Mouse (Mus musculus) gastrocnemius, postnatal 25 days (tissue): Measurements from ENCODE around the gene Cryz. TPM values are rescaled to one million over a fixed set of nuclear protein-coding genes. Genes with fewer than 3 reads are reported as not detected.

Experiments
- DNase-seq: peaks from one replicate; pipeline ENCODE4 v3.0.0; 2022
- long read RNA-seq, 2 experiments: library from polyadenylated mRNA; stranded (forward); transcript quantifications; one replicate each; pipeline ENCODE4 v2.0.0; 2021
- total RNA-seq, 2 experiments: library from RNA; stranded (reverse); gene quantifications; 1 replicate in 1 of 2; 2 replicates in 1 of 2; pipeline ENCODE4 v1.2.3; 2021

Cryz gene
- total RNA-seq, result 10 to 100 TPM; 10.9 to 12.1 TPM
- long read RNA-seq, experiment 1, transcript Cryz-208 (9 exons, 2,505 nt), result major isoform, 6 of 13 reads
- long read RNA-seq, experiment 1, partial matches to known transcripts, result 2 of 13 reads
- long read RNA-seq, experiment 1, other reads (novel, unspliced or antisense), result 4 of 13 reads
- long read RNA-seq, experiment 2, transcript Cryz-208 (9 exons, 2,505 nt), result major isoform, 12 of 15 reads
- long read RNA-seq, experiment 2, partial matches to known transcripts, result 0 of 15 reads
- long read RNA-seq, experiment 2, other reads (novel, unspliced or antisense), result 3 of 15 reads

DNA sequence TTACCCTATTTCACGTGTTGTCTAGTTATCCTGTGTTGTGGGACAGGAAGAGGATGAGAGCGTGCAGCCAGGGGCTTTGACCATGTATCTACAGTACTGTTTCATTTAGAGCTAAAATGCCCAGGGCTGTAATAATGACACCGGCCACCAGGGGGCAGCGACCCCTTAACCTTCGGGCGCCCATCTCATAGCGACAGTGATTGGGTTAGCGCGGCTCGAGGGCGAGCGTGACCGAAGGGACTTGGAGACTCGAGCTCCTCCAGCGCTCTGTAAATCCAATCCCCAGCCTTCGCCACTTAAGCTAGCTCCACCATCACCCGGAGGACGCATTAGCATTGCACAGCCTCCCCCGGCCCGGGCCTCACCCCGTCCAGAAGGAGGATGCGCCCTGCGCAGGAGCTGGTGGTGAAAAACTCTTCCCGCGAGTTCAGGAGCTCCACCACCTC lies at the start of gene Cryz:
Cryz (plus strand) TSS at position 224 of the 446 bp plus-strand sequence.
- peak; percentile 75 for DNase-seq

DNA sequence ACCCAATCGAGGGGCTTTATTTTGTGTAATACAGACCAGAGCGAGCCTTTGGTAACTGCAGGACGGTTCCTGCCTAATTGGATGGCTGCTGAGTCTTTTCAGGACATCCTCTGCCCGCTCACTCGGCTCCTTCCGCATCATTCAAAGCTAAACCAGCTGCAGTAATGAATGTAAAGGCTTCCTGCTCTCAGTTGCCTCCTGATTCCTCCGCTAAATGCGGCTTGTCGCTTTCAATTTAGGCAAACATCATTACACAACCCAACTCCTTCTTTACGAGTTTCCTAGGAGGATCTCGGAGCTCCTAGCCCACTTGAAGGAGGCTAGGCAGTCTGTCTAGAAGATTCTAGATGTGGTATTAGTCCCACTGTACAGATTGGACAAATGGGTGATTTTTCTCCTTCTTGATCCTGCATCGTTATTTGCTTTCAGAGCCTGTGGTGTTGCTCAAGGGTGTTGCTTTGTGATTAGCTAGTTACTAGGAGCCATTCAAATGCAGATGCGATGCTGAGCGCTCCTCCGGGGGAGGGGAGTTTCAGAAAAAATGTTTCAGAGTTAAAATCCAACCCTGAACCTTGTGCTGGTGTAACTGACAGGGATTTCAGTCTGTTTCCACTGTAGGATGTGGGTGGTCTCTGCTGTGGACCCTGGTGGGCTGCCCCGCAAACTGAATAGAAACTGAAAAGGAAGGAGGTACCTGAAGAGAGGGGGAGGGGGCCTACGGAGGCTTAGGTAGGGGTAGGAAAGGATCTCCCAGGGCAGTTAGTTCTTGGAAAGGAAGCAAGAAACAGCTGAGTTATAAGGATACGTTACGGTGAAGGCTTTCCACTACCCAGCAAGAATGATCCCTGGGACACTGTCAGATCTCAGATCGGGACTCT lies 48.7 kb upstream of the Cryz start:
- no peak for DNase-seq

DNA sequence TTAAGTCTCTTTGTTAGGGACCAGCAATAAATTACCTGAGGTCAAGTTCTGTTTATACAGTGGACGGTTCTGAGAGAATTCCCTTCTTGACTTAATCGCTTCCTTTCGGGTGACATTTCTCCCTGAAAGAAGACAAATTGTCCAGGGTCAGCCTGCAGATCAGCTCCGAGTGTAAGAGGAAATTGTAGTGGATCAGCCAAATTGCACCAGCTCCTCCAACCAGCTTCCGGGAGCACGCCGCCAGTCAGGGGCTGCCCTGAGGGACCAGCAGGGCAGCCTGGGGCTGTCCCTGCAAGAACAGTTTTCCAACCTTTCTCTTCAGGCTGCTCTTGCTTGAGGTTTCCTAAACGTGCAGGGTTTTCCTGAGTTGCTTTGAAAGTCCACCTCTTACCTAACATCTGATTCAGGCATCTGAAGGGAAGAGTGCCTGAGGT lies 47.6 kb upstream of the Cryz start:
- no peak for DNase-seq

DNA sequence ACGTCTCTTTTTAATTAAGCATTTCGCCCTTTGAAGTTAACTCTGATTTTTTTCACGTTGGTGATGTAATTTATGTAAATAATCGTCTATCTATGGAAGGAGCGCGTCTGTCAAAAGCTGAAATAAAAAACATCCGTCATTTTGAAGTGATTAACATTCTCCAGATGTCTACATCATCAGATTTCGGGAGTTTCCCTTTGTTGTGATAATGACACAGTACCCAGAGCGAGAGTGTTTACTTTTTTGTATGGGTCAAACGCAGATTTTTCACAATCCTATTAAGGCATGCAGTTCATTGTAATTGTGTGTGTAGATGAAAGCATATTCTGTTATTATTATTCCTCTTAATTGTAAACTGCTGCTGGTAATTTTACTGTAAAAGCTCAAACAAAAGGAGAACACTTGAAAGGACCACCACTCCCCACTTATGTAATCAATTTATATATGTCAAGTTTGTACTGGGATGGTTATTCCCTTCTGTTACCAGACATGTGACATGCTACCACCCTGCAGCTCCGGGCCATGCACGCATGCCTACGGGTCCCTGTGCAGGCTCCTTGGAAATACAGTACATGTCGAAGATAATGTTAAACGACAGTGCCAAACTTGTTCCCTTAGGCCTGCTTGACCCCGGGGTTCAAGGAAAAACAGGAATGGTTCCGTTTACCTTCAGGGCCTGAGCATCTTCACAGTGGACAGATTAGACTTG lies 46.0 kb upstream of the Cryz start:
- DNase-seq, result no peak

DNA sequence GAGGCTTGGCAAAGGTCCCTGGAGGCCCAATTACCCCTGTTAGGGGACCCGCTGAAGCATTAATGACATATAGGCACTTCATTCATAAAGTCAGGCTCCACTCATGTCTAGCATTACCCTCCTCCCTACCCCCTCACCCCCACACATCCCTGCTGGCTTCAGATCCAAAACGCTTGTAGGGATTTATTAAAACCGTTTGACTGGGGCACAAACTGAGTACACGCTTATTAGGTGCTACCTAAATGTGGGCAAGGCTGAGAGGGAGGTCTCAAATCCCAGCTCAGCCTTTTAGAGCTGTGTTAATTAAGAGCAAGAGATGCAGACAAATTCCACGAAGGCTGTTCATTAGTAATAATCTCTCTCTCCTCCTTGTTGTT lies 45.5 kb upstream of the Cryz start:
- DNase-seq, result no peak

DNA sequence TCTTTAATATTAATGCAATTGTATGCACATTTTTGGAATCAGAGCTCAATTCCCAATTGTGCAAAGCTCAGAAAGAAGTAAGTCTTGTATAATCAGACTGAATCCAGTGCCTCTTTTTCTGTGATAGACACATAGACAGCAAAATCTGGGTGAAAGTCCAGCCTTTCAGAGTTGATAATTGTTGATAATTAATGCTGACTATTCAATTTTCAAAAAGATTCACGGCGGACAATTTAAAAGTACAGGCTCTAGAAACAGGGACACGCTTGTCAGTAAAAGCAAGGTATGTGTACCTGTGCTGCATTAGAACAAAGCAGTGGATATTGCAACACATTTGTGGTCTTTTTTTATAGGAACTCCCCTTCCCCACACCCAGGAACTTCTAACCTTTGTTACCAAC lies 34.3 kb upstream of the Cryz start:
- DNase-seq, result no peak

DNA sequence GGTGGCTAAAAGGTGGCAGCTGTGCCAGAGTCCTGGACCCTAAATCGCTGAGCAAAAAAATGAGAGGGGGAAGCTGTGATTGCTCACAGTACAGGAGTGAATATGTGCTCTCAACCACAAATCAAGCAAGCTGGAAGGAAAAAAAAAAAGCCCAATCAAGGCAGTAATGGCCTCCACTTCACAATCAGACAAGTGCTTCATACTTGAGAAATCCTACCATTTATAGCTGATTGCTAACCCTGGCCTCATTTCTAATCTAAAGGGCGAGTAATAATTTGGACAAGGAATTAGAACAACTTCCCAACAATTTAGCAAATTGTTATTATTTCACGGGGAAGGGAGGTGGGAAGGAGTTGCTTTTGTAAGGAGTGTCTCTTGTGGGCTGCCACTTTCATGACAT lies 31.1 kb upstream of the Cryz start:
- DNase-seq, result no peak

DNA sequence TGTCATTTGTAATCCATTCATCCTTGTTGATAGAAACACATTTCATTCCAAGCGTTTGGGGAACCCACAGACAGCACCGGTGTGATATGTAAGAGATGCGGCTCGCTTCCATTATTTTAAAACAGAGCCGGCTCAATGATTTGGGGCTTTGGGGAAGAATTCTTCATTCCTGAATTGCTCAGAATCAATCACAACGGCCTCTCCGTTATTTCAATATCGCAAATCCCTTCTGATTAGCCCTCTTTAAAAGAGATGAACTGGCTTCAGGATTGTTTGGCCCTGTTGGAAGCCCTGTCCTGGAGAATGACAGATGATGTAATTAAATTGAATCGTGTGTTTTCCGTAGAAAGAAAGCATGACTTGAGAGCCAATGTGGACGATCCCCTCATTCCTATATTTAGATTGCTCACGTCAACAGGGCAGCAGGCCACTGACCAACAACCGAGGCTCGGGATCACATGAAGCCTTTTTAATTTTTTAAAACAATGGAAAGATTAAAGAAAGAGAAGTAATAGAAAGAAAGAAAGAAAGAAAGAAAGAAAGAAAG lies 26.4 kb upstream of the Cryz start:
- DNase-seq, result no peak

DNA sequence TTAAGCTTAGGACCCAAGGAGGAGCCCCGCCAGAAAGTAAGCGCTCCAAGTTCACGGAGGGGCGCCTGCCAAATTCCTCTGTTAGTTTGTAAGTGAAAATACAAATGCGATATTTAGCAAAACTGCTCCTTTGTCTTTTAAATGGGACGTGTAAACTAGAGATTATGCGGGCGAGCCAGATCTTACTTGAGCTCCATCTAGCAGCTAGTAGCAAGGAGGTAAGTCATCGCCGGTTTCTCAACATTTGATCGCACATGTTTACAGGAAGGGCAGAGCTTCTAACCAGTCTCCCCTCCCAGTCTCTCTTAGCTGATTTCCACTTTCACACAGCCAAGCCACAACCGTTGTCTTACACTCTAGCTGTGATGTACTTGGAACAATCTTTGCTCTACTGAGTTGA lies 25.7 kb upstream of the Cryz start:
- DNase-seq, result peak; percentile 8

DNA sequence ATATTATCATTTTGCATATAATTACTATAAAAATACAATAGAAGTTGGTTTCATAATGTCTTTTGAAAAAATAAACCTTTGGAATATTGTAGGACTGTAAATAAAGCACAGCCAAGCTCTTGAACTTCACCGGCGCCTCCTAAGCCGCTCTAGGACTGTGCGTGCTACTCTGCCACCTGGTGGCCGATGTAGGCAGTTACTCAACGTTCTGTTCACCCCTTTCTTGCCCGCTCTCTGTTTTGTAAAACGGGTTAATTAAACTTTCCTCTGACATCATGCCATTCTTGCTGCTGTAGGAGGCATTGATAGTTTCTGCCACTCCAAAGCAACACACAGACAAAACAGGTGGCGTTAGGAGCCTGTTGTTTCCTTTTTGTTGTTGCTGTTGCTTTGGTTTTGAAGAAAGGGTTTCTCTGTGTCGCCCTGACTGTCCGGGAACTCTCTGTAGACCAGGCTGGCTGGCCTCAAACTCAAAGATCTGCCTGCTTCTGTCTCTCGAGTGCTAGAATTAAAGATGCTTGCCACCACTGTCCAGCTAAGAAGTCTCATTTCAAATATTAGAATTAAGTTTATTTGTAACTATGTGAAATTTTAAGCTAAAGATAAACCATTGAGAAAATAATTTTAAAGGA lies 24.1 kb upstream of the Cryz start:
- DNase-seq, result peak; percentile 17

DNA sequence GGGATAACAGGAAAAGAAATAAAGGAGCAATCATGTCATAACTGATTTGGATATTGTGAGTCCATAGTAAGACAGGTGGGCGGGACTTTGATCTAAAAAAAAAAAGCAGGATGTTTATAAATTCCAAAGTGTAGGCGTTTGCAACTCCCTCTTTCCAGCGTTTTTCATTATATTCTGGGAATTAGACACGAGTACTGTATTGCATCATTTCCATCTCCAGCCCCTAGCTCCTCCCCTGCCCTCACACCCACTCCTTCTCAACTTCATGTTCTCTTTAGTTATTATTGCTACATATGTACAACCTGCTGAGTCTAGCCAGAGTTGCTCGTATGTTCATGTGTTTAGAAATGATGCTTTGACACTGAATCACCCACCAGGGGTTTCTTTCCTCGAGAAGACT lies 22.8 kb upstream of the Cryz start:
- no peak for DNase-seq

DNA sequence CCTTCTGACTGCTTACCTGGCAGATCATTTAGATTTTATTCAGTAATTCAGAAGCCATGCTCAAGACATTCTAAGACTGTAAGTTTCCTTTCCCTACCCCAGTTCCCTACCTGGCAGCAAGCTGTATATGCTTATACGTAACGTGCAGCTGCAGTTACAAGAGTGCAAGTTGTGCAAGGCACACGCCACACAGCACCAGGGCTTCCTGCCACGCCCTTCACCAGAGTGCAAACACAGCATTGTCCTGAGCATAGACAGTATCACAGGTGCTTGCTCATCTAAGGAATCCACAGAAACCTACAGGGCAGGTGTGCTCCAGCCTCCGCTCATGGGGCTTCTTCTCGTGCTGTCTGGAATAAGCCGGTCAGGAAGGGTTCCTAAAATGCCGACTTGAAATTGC lies 18.6 kb upstream of the Cryz start:
- no peak for DNase-seq

DNA sequence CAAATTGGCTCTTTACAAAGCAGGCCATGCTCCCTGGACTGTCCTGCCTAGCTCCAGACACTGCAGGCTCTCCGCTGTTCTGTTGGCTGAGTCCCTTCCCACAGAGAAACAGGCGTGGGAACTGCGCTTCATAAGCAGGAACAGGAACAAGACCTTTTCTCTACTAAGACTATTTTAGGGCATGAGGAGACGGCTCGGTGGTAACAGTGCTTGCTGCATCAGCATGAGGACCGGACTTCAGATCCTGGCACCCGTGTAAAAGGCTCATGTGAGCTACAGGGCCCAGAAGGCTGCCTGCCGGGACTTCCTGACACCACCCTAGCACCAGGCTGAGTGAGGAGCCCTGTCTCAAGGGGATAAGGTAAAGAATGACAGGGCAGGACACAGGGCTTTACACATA lies 12.2 kb upstream of the Cryz start:
- no peak for DNase-seq

DNA sequence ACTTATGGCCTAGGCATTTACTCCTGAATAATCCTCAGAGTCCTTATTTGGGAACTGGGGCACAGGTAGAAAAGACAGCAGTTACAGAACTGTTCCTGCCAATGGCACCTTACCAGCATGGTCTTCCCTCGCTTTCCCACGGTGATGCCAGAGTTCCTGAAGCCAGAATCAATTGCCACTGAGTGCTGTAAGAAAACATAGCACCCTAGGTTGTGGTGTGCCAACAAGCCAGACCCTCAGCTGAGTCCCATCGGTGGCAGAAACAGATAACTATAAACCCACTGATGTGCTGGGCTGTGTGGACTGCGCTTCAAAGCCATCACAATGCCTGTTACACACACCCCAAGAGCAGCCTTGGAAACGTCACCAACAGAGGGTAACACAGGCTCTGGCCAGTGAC lies 5.5 kb upstream of the Cryz start:
- DNase-seq, result no peak

DNA sequence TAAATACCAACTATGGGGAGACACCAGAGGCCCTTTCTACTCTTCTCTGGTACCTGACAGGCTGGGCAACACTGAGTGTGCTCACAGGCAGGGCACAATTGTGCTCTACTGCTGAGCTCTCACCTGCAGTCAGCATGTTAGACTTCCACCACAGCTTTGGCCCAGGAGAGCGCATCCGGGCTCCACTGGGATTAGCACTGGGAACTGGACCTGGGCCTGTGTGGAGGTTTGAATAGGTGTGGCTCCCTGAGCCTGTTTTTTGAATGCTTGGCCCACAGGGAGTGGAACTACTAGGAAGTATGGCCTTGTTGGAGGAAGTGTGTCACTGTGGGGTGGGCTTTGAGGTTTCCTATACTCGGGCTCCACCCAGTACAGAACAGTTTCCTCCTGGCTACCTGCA lies 4.9 kb upstream of the Cryz start:
- DNase-seq, result no peak

DNA sequence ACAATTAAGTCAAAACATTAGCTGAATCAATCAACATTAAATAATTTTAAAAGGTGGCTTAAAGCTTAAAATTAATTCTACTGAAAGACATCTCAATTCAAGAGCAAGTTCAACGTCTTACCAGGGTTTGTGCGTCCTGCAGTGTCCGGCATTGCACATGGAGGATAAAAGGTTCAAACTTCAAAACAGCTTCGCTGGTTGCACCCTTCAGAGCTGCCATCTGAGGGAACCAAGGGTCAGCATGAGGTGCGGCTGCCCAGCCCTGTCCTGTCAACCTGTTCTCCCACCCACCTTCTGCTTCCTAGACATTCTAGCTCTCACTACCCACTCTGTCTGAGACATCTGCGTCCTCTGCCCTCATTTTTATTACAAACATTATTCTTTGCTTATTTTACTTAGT lies 2.9 kb upstream of the Cryz start:
- no peak for DNase-seq

DNA sequence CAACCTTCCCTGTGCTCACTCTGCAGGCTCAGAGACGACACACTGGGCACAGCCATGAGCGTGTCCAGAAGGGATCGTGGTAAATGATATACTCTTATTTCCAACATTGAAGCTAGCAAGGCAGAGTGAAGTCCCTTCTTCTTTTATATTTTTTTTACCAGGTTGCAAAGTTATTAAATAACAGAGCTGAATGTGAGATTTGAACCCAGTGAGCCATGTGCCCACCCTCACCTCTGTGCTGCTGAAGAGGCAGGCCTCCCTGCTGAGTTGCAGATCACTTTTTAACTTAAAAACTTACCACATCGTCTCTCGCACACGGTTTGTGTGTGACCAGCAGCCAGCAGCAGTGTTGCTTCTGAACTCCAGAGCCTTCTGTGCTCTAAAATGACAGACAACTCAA lies 2.4 kb upstream of the Cryz start:
- no peak for DNase-seq

DNA sequence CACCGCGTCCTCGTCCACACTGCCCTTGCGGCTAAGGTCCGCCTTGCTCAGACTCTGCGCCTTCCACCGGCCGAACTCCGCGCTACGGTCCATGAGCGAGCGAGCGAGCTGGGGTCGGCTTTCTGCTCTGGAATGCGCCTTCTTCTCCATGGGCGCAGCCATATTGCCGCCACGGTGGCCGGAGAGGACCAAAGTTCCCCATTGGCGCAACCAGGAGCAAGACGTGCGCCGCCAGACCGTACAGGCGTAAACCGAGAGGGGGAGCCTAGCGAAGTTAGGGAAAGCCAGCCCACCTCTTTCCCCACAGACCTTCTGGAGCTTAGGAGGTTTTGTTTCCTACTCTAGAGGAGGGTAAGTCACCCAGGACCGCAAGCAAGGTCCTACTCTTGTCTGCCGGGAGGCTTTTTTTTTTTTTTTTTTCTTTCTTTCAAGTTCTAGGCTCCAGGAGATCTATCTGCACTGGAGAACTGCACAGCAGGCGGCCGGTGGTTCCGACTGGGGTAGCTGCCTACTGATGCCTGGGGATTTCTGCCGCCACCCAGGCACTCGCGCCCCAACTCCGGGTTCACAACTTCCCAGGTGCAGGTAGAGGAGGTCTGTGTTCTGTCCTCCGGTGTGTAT lies 533 bp downstream of the Cryz start, which contains the start of gene Tyw3:
Tyw3 (minus strand) TSS at position 171 of the 621 bp plus-strand sequence.
- DNase-seq, result peak; percentile 93

DNA sequence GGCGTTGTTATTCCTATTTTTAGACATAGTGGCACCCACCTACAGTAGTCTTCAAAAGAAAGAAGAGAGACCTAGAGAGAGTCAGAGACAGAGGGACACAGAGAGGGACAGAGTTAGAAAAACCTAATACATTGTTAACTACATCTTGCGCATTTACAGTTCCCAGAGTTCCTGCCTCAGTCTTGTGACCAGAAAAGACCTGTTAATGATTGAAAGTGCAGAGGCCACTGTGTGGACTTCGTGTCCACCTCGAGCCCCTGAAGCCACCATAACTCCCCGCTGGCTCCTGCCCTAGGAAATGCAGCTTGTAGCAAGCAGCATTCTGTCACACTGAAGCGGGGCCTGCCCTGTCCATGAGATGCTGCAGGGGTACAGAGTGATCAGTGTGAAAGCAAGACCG lies 1.1 kb downstream of the Cryz start:
- DNase-seq, result no peak

DNA sequence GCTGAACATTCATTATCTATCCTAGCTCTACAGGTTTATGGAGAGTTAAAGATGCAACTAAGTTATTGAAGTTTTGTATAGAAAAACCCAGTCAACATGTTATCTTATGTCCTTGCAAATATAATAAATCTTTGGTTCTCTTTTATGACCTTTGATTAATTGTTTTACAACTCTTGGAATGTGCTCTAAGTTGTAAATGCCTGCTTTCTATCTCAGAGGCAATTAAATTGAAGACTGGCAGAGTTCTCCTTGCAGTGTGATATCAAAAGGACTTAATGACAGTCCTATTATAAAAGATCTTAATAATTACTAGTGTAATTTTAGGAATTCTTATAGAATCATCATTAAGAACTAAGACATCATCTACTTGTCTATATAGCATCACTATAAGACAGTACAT lies 5.6 kb downstream of the Cryz start:
- DNase-seq, result no peak

DNA sequence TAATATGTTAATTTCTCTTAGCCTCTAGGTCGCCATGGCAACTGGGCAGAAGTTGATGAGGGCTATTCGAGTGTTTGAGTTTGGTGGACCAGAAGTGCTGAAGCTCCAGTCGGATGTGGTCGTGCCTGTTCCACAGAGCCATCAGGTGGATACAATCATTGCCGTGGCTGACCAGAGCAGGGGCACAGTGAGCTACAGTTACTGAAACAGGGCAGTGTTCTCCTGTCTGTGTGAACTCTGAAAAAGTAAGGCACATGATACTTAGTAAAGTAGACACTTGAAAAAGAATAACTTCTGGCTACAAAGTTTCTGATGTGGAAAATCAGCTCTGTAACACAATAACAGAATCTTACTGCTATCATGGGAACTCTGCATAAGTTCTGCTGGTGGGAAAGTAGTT lies 8.4 kb downstream of the Cryz start:
- DNase-seq, result no peak

DNA sequence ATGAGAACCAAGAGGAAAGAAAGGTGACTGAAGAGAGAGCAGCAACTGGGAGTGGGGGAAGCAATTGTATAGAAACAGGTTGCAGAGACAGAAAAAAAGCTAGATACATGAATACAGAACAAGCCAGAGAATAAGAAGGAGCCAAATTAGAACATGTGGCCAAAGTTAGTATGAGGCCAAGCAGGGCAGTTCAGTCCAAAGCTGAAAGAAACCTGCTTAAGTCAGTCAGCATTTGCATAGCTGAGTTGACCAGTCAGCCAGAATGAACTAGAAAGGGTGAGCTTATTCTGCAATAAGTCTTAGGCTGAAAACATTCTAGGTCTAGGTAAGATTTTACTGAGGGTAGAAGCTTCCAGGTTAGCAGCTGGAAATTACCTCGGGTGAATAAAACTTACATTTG lies 11.4 kb downstream of the Cryz start:
- DNase-seq, result no peak
